Mouse (Mus musculus): Measurements from ENCODE around the gene Rnd2.
"Not testable (repeated sequence)": the region's sequence is repeated elsewhere in the genome, so short reads cannot be mapped to it uniquely, and the experiment has no call there.

Rnd2 gene

GRCm38 (mm10) chr11:101446860-101447259 is 17.9 kb upstream of the Rnd2 start:
- not testable (repeated sequence) for DNase-seq (ENCODE audit: low spot score)

DNA sequence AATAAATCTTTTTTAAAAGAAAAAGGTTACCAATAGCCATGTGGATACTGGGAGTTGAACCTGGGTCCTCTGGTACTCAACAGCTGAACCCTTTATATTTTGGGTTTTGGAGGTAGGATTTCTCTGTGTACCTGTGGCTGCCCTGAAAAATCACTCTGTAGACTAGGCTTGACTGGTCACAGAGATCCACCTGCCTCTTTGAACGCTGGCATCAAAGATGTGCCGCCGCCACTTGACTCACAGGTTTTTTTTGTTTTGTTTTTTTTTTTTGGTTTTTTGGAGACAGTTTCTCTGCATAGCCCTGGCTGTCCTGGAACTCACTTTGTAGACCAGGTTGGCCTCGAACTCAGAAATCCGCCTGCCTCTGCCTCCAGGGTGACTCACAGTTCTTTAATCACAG is 17.0 kb upstream of the Rnd2 start:
- no peak for DNase-seq (ENCODE audit: low spot score)

DNA sequence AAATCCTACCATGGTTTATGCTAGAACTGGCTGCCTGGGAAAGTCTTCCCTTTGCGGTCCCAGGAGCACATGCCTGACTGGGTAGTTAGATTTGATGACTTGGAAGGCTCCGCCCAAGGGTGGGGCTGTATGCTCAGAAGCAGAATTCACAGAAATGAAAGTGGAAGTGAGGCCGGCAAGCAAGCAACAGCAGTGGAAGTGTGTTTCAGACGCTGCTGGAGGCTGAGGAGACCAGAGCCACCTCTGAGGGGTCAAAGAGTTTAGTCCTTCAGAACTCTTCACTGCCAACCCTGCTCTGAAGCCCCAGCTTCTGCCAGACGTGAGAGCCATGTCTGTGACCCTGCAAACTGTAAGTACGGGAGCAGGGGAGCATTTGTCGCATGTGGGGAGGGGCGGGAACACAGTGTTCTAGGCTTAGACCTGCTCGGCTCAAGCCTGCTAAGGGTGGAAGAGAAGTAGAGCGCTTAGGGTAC is 16.5 kb upstream of the Rnd2 start, which contains the start of gene Ifi35:
Gene Ifi35 (plus strand): TSS at position 134 of the 473 bp plus-strand sequence.
- no peak for DNase-seq (ENCODE audit: low spot score)

GRCm38 (mm10) chr11:101448899-101449298 is 15.9 kb upstream of the Rnd2 start:
- DNase-seq (ENCODE audit: low spot score) = no peak

GRCm38 (mm10) chr11:101449596-101449995 is 15.2 kb upstream of the Rnd2 start:
- DNase-seq (ENCODE audit: low spot score) = not testable (repeated sequence)

DNA sequence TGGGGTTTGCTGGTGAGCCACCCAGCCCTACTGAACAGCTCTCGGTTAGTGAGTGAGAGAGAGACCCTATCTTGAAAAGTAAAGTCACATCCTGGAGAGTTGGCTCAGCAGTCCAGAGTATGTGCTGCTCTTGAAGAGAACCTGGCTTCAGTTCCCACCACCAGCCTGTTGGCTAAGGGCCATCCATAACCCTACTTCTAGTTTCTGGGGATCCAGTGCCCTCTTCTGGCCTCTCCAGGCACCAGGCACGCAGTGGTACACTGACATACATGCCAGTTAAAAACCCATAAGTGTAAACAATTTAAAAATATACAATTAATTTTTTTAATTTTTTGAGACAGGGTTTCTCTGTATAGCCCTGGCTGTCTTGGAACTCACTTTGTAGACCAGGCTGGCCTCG is 14.4 kb upstream of the Rnd2 start:
- no peak for DNase-seq (ENCODE audit: low spot score)

DNA sequence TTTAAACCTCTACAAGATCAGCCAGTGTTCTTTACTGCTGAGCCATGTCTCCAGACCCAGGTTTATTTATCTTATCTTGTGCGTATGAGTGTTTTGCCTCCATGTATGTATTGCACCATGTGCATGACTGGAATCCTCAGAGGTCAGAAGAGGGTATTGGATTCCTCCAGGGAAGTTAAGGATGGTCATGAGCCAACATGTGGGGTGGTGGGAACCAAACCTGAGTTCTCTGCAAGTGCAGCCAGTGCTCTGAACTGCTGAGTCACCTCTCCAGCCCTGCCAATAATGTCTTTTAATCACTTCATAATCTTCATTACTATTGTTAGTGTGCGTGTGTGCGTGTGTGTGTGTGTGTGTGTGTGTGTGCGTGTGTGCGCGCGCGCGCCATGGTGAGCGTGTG is 13.3 kb upstream of the Rnd2 start:
- DNase-seq (ENCODE audit: low spot score) = no peak

DNA sequence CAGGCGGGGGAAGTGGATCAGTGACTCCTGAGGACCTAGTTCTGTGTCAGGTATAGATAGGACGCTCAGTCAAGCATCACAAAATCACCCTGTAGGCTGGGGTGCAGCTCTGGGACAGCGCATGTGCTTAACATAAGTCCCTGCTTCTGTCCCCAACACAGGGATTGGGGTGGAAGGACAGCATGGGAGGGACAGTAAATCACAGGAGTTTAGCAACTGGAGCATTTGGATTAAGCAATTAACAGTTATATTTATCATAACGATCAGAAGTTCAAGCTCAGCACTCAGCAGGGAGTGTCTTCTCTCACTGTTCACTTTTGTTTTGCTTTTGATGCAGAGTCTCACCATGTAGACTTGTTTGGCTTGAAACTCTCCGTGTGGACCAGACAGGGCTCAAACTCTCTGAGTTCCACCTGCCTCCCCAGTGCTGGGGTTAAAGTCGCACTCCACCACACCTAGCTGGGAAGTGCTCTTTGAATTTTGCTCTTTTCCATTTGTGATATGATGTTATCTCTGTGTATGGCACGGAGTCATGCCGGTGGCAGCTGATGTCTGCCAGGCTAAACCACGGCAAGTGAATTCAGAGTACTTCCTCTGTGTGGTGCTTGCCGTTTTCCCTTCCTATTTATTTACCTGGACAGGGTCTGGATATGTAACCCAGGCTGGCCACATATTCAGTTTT is 12.6 kb upstream of the Rnd2 start:
- DNase-seq (ENCODE audit: low spot score) = no peak

DNA sequence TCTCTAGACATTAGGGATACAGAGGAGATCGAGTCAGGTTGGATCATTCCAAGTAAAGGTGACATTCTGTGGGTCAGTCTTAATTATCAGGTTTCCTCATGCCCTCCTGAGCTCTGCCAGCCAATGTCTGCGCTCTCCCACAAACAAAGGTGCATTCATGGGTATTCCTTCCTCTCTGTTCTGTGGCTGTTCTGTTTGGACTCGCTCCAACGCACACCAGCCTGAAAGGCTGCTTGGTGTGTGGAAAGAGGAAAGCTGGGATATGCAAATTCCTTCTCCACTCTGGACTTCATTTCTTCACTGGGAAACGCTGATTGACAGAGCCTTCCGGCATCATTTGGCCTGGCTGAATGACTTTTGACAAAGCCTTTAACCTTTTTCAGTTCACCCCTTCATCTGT is 10.1 kb upstream of the Rnd2 start:
- no peak for DNase-seq (ENCODE audit: low spot score)

DNA sequence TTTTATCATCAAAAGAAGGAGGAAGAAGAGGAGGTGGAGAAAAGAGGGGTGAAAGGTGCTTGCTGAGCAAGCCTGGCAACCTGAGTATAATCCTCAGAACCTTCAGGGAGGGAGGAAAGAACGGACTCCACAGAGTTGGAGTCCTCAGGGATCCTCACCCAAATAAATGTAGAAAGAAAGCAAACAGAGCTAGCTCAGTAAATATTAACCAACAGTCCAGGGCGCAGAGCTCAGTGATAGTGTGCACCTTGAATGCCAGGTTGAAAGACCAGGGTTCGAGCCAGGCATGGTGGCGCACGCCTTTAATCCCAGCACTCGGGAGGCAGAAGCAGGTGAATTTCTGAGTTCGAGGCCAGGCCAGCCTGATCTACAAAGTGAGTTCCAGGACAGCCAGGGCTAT is 9.2 kb upstream of the Rnd2 start:
- DNase-seq (ENCODE audit: low spot score) = no peak

GRCm38 (mm10) chr11:101457631-101458030 is 7.2 kb upstream of the Rnd2 start:
- DNase-seq (ENCODE audit: low spot score) = no peak

DNA sequence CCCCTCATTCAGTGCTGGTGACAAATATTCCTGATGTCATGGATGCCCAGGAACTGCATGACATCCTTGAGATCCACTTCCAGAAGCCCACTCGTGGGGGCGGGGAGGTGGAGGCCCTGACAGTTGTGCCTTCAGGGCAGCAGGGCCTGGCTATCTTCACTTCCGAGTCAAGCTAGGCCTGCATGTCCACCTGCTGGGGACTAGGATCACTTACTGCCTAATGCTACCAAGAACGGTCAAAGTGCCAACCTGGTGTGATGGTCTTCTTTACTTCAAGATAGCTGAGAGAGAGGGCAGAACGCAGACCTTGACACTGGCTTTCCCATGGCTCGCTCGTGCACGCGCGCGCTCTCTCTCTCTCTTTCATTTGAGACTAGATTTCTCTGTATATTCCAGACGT is 6.6 kb upstream of the Rnd2 start:
- DNase-seq (ENCODE audit: low spot score) = no peak

DNA sequence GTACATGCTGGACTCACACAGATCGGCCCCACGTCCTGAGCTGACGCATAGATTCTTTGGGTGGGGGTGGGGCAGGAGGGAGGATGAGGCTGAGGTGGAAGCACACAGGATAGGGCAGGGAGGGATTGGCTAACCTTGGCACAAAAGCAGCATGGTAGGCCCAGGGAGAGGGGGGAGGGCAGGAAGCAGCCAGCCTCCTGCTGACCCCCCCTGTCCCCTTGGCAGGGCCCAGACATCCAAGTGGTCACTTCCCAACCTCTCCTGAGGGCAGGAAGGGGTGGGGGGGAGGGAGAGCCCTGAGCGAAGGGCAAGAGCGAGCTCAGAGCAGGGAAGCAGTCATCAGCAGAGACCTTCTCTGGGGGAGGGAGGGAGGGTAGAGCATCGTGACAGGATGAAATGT is 5.1 kb upstream of the Rnd2 start:
- DNase-seq (ENCODE audit: low spot score) = no peak

- no peak for DNase-seq (ENCODE audit: low spot score)
Observed at GRCm38 (mm10) chr11:101460321-101460720, 4.5 kb upstream of the Rnd2 start.

DNA sequence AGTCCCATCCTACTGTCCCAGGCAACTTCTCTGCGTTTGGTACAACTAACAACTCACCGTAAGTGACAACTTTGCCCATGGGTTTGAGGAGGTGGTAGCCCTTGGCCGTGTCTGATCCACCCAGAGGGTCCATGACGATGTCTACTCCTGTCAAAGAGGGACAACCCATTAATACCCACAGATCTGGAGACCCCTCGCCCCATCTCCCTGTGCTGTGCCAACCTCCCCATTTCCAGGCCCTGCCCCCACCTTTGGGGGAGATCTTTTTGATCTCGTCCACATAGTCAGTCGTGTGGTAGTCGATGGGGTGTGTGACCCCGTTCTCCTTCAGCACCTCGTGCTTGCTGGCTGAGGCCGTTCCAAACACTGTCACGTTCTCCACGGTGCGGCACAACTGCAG is 2.7 kb upstream of the Rnd2 start:
- no peak for DNase-seq (ENCODE audit: low spot score)

DNA sequence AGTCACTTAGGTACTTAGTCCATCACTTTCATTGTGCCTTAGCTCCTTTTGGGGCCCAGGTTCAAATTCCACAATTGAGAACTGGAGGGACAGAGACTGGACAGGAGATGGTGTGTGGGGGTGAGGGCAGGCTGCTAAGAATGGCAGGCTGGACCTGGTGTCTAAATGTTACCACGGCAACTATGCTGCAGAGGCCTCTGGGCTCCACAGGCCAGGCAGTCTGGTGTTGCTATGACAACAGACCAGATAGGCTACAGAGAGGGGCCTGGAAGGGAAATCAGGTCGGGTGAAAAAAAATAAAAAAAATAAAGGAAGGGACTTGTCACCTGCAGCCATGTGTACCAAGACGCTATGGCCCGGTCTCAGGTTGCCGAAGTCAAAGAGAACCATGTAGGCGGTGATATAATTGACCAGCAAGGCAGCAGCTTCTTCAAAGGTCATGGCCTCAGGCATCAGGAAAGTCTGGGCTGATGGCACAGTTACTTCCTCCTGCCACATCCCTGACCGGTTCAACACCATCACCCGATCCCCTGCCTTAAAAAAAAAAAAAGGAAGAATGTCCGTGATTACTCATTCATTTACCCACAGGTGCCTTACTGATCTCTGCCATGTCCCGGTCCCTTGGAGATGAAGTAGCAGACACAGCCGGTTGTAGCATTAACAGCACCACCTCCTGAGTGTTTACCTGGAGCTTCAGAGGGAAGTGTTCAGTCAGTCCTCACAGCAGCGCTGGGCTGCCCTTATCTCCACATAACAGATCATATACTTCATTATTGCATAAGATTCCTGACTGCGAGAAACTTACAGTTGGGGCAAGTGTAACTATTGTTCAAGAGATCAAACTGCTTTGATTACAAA is 2.0 kb upstream of the Rnd2 start:
- no peak for DNase-seq (ENCODE audit: low spot score)

- DNase-seq (ENCODE audit: low spot score) = no peak
Observed at GRCm38 (mm10) chr11:101465101-101465868, 486 bp downstream of the Rnd2 start.

- no peak for DNase-seq (ENCODE audit: low spot score)
Observed at GRCm38 (mm10) chr11:101465869-101466551, 1.2 kb downstream of the Rnd2 start, which contains the start of gene Vat1. Gene Vat1 (minus strand): TSS chr11:101466230.

GRCm38 (mm10) chr11:101466552-101466950 is 1.8 kb downstream of the Rnd2 start:
- DNase-seq (ENCODE audit: low spot score) = not testable (repeated sequence)

DNA sequence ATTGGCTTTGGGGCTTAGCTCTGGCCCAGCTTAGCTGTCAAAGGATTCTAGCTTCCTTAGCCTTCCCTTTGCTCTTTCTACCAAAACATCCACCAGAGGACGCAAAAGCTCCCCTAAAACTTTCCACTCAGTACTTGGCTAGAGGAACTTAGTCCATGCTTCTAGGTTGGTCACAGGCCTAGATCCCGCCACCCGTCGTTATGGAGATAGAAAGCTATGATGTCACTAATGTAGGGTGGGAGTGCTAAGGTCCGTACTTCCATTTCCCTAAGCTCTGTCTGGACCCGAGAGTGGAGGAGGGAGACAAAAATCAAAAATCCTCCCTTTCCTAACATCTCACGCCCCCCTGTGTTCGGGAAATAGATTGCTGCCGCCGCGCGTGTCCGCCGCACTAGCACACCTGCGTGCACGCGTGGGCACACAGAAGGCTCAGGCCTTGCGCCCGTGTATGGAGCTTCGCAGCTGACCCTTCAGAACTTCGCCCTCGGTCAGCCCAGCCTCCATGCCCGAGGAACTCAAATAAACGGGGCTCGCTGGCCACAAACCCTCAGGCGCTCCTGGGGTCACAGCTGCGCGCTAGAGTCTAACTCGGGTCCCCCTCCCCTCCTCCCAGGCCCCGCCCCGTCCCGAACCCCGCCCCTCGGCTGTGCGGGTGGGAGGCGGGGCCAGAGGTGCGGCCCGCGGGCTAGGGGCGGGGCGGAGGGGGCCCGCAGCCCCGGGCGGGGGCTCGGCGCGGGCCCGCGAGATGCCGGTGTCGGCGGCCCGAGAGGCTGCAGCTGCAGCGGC is 2.9 kb downstream of the Rnd2 start:
- DNase-seq (ENCODE audit: low spot score) = peak; percentile 53

GRCm38 (mm10) chr11:101468263-101468688 is 3.5 kb downstream of the Rnd2 start:
- DNase-seq (ENCODE audit: low spot score) = no peak

All from layer of hippocampus, adult 9-10 months (tissue).